In the genomic region with DNA sequence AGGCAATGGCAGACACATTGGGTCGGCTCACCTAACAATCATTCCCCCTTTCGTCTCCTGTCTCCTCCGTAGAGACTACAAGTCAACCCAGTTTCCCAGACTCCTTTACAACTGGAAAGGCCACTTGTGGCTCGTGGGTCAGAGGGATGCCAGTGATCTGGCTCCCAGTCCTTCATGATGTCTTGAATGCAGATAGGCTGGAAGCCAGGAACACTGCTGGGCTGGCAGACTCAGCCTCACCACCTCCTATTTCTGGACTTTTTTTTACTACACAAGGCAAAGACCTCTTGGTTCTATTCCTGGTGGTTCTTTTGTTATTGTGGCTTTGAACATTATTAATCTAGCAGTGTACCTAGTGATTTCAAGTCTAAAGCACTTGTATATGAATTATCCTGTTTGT, we compare ENCODE assay signal across 21 mouse cellular contexts. TPM values are rescaled to one million over a fixed set of nuclear protein-coding genes. Genes with fewer than 3 reads are reported as not detected.
DNase-seq lines count a peak whose midpoint lies in the region.
"Had no signal": no experiment of that assay in that cellular context is flagged by ENCODE, and none has a peak within 500 bp of the region (broad histone marks: within the 10 kb centered on the region; RNA-seq: fewer than 3 reads in every experiment).

No protein-coding gene starts in this region.

- 71% methylated on average over 4 of the region's 4 CpGs for WGBS in heart, embryonic 10.5 days

- H3K27ac ChIP-seq in heart, embryonic 10.5 days = no peak overlapping the region
- H3K27ac ChIP-seq: embryonic facial prominence, embryonic 10.5 days; embryonic facial prominence, embryonic 12.5 days; forebrain, embryonic 13.5 days; forebrain, embryonic 15.5 days had no signal

- no peaks in the 10 kb centered on the region for H3K36me3 ChIP-seq in heart, embryonic 10.5 days
- H3K36me3 ChIP-seq: embryonic facial prominence, embryonic 10.5 days; embryonic facial prominence, embryonic 12.5 days; forebrain, embryonic 15.5 days; G1E had no signal

- peak; percentile 92 for DNase-seq in heart, adult 11 months
- DNase-seq in heart, embryonic 10.5 days (ENCODE audit: low spot score) = no peak
- peak; percentile 25 to 27 for DNase-seq in heart, postnatal 10 days
- DNase-seq in heart, adult 9 months (ENCODE audit: low spot score in 2 of 2) = no peak
- peak; percentile 34 for DNase-seq in testis, postnatal 10 days (ENCODE audit: low spot score)
- DNase-seq in testis, postnatal 14 days (ENCODE audit: low spot score) = no peak
- DNase-seq: adrenal gland, adult 8-10 months; adrenal gland, postnatal 14 days; B cell, adult 2 months; cerebellum, adult 11-12 months; cerebellum, adult 2 months; cerebellum, adult 9-10 months; cerebellum, postnatal 25 days had no signal

- H3K9me3 ChIP-seq in heart, embryonic 10.5 days = no peaks in the 10 kb centered on the region
- H3K9me3 ChIP-seq: embryonic facial prominence, embryonic 10.5 days; embryonic facial prominence, embryonic 12.5 days; forebrain, embryonic 13.5 days; forebrain, embryonic 15.5 days; G1E had no signal

- intact Hi-C loops in heart, postnatal 10 days (cut with DNase I) = loop anchor here (5.0 kb wide), 1 partner anchor 783 kb away; no protein-coding TSS in a partner anchor

- H3K4me3 ChIP-seq in heart, embryonic 10.5 days = no peak overlapping the region
- H3K4me3 ChIP-seq: embryonic facial prominence, embryonic 10.5 days; embryonic facial prominence, embryonic 12.5 days; forebrain, embryonic 13.5 days; forebrain, embryonic 15.5 days had no signal

- H3K27me3 ChIP-seq in heart, embryonic 10.5 days (ENCODE audit: insufficient read depth, poor library complexity, severe bottlenecking) = no peaks in the 10 kb centered on the region
- H3K27me3 ChIP-seq: CH12.LX; embryonic facial prominence, embryonic 12.5 days; forebrain, embryonic 13.5 days; forebrain, embryonic 15.5 days; Patski had no signal

- H3K4me1 ChIP-seq in heart, embryonic 10.5 days = no peaks in the 10 kb centered on the region
- H3K4me1 ChIP-seq: embryonic facial prominence, embryonic 12.5 days; forebrain, embryonic 13.5 days; forebrain, embryonic 15.5 days had no signal

RNA-seq across cellular contexts. Expression of a gene that starts 4.9 kb away (rescaled TPM):
- 156 and 169 TPM in 2 replicates for polyA plus RNA-seq in heart, embryonic 10.5 days (2016; fragmentation: Nextera tagmentation; extraction: Ambion mirVana)
- 100 to 1,000 TPM; 182 to 197 TPM for total RNA-seq in heart, postnatal 10 days (2021)

RNA-seq across cellular contexts. Expression of a gene that starts 24.1 kb away (rescaled TPM):
- 0.95 and 1.3 TPM in 2 replicates for polyA plus RNA-seq in heart, embryonic 10.5 days (2016; fragmentation: Nextera tagmentation; extraction: Ambion mirVana)
- total RNA-seq in heart, postnatal 10 days (2021) = 1 to 10 TPM; 2.8 to 3.4 TPM
- total RNA-seq: CH12.LX had no signal
- polyA plus RNA-seq: CD4-positive, CD25-positive, alpha-beta regulatory T cell, adult 4 months had no signal

RNA-seq across cellular contexts. Expression of a gene that starts 24.1 kb away (rescaled TPM):
- polyA plus RNA-seq in heart, embryonic 10.5 days (2016; fragmentation: Nextera tagmentation; extraction: Ambion mirVana) = 51.8 and 52.7 TPM in 2 replicates
- total RNA-seq in heart, postnatal 10 days (2021) = 10 to 100 TPM; 48.2 to 57.7 TPM

RNA-seq across cellular contexts. Expression of a gene that starts 38.2 kb away (rescaled TPM):
- 46.5 and 48.8 TPM in 2 replicates for polyA plus RNA-seq in heart, embryonic 10.5 days (2016; fragmentation: Nextera tagmentation; extraction: Ambion mirVana)
- total RNA-seq in heart, postnatal 10 days (2021) = 10 to 100 TPM; 34.3 to 39.2 TPM

Comparison
In these comparisons a context has a peak if more than half of its experiments do, and no peak if none do; other contexts are left out.
1. DNase-seq: peak in heart, adult 11 months (single experiment), heart, postnatal 10 days (2 of 2) and testis, postnatal 10 days (single experiment); none in heart, embryonic 10.5 days (single experiment), heart, adult 9 months (0 of 2) and testis, postnatal 14 days (single experiment).